21 mouse cellular contexts compared by ENCODE assay signal in the genomic region with DNA sequence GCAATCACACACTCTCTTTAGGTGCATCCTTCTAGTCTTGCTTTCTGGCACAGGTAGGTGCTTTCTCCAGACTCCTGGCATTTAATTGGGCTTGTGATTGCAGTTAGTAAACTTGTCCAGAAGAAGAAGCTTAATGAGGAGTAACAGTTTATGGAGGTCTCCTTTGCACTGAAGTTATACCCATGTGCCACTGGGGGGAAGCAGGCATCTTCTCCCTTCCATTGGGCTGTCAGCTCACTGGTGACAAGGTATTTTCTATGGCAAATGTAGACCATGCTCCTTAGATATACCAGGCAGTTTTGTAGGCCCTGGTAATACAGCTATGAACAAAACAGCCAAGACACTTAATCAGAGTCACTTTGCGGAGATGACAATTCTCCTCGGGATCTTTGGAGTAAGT.
DNase-seq lines count a peak whose midpoint lies in the region; ATAC-seq and TF ChIP-seq lines count a peak whose summit lies in the region.
"Had no signal": no experiment of that assay in that cellular context is flagged by ENCODE, and none has a peak within 500 bp of the region (broad histone marks: within the 10 kb centered on the region; RNA-seq: fewer than 3 reads in every experiment).

No protein-coding gene starts in this region.

- H3K9ac ChIP-seq in forebrain, embryonic 14.5 days (ENCODE audit: low read length), result no peak overlapping the region
- H3K9ac ChIP-seq in hindbrain, postnatal 0 days (replicated peaks; ENCODE audit: low read length), result no peak overlapping the region
- no peak overlapping the region for H3K9ac ChIP-seq in hindbrain, embryonic 13.5 days
- H3K9ac ChIP-seq: heart, embryonic 13.5 days; hindbrain, embryonic 15.5 days; neural tube, embryonic 15.5 days; stomach, embryonic 15.5 days had no signal

- DNase-seq in forebrain, embryonic 14.5 days (ENCODE audit: low spot score), result peak; percentile 33
- DNase-seq in forebrain, embryonic 10.5 days (ENCODE audit: extremely low spot score, low spot score), result no peak
- peak; percentile 60 for DNase-seq in hindbrain, postnatal 0 days (ENCODE audit: low spot score)
- peak; percentile 14 to 23 for DNase-seq in left cerebral cortex, postnatal 14 days (ENCODE audit: low spot score in 2 of 2)
- no peak for DNase-seq in left cerebral cortex, postnatal 36 days (ENCODE audit: low spot score in 2 of 2)
- DNase-seq: adrenal gland, postnatal 25 days; gastrocnemius, postnatal 10 days; heart, postnatal 36 days; kidney, adult 9 months; kidney, postnatal 36 days; layer of hippocampus, postnatal 36 days; lung, postnatal 4 days; right cerebral cortex, adult 18-20 months; thymus, postnatal 25 days had no signal

- no peaks in the 10 kb centered on the region for H3K4me1 ChIP-seq in forebrain, embryonic 14.5 days (ENCODE audit: control insufficient read depth, insufficient read depth, low read length)
- no peaks in the 10 kb centered on the region for H3K4me1 ChIP-seq in forebrain, embryonic 10.5 days
- H3K4me1 ChIP-seq in hindbrain, postnatal 0 days (ENCODE audit: insufficient read depth, low read length), result no peaks in the 10 kb centered on the region
- no peaks in the 10 kb centered on the region for H3K4me1 ChIP-seq in hindbrain, embryonic 13.5 days (replicated peaks)
- H3K4me1 ChIP-seq in cortical plate, adult 2 months (ENCODE audit: control insufficient read depth, insufficient read depth, low read length), result no peaks in the 10 kb centered on the region
- H3K4me1 ChIP-seq: heart, embryonic 13.5 days; hindbrain, embryonic 15.5 days; neural tube, embryonic 15.5 days; stomach, embryonic 15.5 days had no signal

- H3K27ac ChIP-seq in forebrain, embryonic 14.5 days (ENCODE audit: low read depth, low read length), result no peak overlapping the region
- H3K27ac ChIP-seq in forebrain, embryonic 10.5 days, result no peak overlapping the region
- H3K27ac ChIP-seq in hindbrain, postnatal 0 days, result no peak overlapping the region
- H3K27ac ChIP-seq in hindbrain, embryonic 13.5 days, result no peak overlapping the region
- H3K27ac ChIP-seq in cortical plate, adult 2 months (ENCODE audit: insufficient read depth, low read length), result no peak overlapping the region
- H3K27ac ChIP-seq: heart, embryonic 13.5 days; hindbrain, embryonic 15.5 days; neural tube, embryonic 15.5 days; stomach, embryonic 15.5 days had no signal

- no peaks in the 10 kb centered on the region for H3K27me3 ChIP-seq in forebrain, embryonic 14.5 days (replicated peaks; ENCODE audit: control insufficient read depth, insufficient read depth, low read length)
- no peaks in the 10 kb centered on the region for H3K27me3 ChIP-seq in forebrain, embryonic 10.5 days (ENCODE audit: poor library complexity, severe bottlenecking)
- H3K27me3 ChIP-seq in hindbrain, postnatal 0 days (ENCODE audit: insufficient read depth, low read length), result no peaks in the 10 kb centered on the region
- no peaks in the 10 kb centered on the region for H3K27me3 ChIP-seq in hindbrain, embryonic 13.5 days
- H3K27me3 ChIP-seq: heart, embryonic 13.5 days; hindbrain, embryonic 15.5 days; neural tube, embryonic 15.5 days; stomach, embryonic 15.5 days had no signal

- no peaks in the 10 kb centered on the region for H3K9me3 ChIP-seq in forebrain, embryonic 14.5 days (replicated peaks; ENCODE audit: control insufficient read depth, low read length)
- H3K9me3 ChIP-seq in forebrain, embryonic 10.5 days, result peaks cover 8% of the 10 kb centered on the region
- H3K9me3 ChIP-seq in hindbrain, postnatal 0 days (ENCODE audit: low read length), result no peaks in the 10 kb centered on the region
- H3K9me3 ChIP-seq in hindbrain, embryonic 13.5 days, result no peaks in the 10 kb centered on the region
- H3K9me3 ChIP-seq: hindbrain, embryonic 15.5 days; neural tube, embryonic 15.5 days; stomach, embryonic 15.5 days had no signal

- no peaks in the 10 kb centered on the region for H3K36me3 ChIP-seq in forebrain, embryonic 14.5 days (ENCODE audit: control insufficient read depth, insufficient read depth, low read length)
- no peaks in the 10 kb centered on the region for H3K36me3 ChIP-seq in forebrain, embryonic 10.5 days (replicated peaks)
- no peaks in the 10 kb centered on the region for H3K36me3 ChIP-seq in hindbrain, postnatal 0 days (ENCODE audit: insufficient read depth, low read length)
- H3K36me3 ChIP-seq in hindbrain, embryonic 13.5 days, result no peaks in the 10 kb centered on the region
- H3K36me3 ChIP-seq: heart, embryonic 13.5 days; hindbrain, embryonic 15.5 days; neural tube, embryonic 15.5 days; stomach, embryonic 15.5 days had no signal

- ATAC-seq in forebrain, embryonic 14.5 days, result no peak
- ATAC-seq in hindbrain, postnatal 0 days, result no peak
- no peak for ATAC-seq in hindbrain, embryonic 13.5 days (ENCODE audit: low FRiP score)
- ATAC-seq: intestine, embryonic 16.5 days had no signal

- H3K4me2 ChIP-seq in forebrain, embryonic 14.5 days (ENCODE audit: low read length), result no peak overlapping the region
- no peak overlapping the region for H3K4me2 ChIP-seq in hindbrain, postnatal 0 days (ENCODE audit: low read depth, low read length)
- no peak overlapping the region for H3K4me2 ChIP-seq in hindbrain, embryonic 13.5 days
- H3K4me2 ChIP-seq: heart, embryonic 13.5 days; hindbrain, embryonic 15.5 days; neural tube, embryonic 15.5 days; stomach, embryonic 15.5 days had no signal

- no peak for TF ChIP-seq POLR2A in cortical plate, adult 2 months (IDR thresholded peaks at IDR 0.05; ENCODE audit: extremely low read depth, insufficient read depth, low read length)

- no peak overlapping the region for H3K4me3 ChIP-seq in forebrain, embryonic 14.5 days (ENCODE audit: low read depth, low read length)
- H3K4me3 ChIP-seq in forebrain, embryonic 10.5 days, result no peak overlapping the region
- H3K4me3 ChIP-seq in hindbrain, postnatal 0 days (ENCODE audit: low read length), result no peak overlapping the region
- H3K4me3 ChIP-seq in hindbrain, embryonic 13.5 days, result no peak overlapping the region
- H3K4me3 ChIP-seq in cortical plate, adult 2 months (ENCODE audit: insufficient read depth, low read length), result no peak overlapping the region
- H3K4me3 ChIP-seq: heart, embryonic 13.5 days; hindbrain, embryonic 15.5 days; neural tube, embryonic 15.5 days; stomach, embryonic 15.5 days had no signal

- WGBS in forebrain, embryonic 14.5 days, result 86% methylated on average over 2 of the region's 2 CpGs
- 87% methylated on average over 2 of the region's 2 CpGs for WGBS in forebrain, embryonic 10.5 days
- 77% methylated on average over 2 of the region's 2 CpGs for WGBS in hindbrain, postnatal 0 days
- WGBS in hindbrain, embryonic 13.5 days, result 89% methylated on average over 2 of the region's 2 CpGs

- peak; percentile 68 for TF ChIP-seq CTCF in hindbrain, postnatal 0 days (IDR thresholded peaks at IDR 0.05; ENCODE audit: low read depth)
- peak; percentile 51 for TF ChIP-seq CTCF in cortical plate, adult 2 months (IDR thresholded peaks at IDR 0.05; ENCODE audit: extremely low read depth, insufficient read depth, low read length)

- intact Hi-C loops in left cerebral cortex, postnatal 14 days (cut with DNase I), result loop anchor here (5.0 kb wide), 1 partner anchor 363 kb away; no protein-coding TSS in a partner anchor
- intact Hi-C loops in left cerebral cortex, postnatal 36 days (cut with DNase I), result loop anchor here (5.0 kb wide), 1 partner anchor 368 kb away; a partner anchor contains a TSS

Comparison
In these comparisons a context has a peak if more than half of its experiments do, and no peak if none do; other contexts are left out.
1. DNase-seq: peak in forebrain, embryonic 14.5 days (single experiment), hindbrain, postnatal 0 days (single experiment) and left cerebral cortex, postnatal 14 days (2 of 2); none in forebrain, embryonic 10.5 days (single experiment) and left cerebral cortex, postnatal 36 days (0 of 2).